Mouse (Mus musculus) central nervous system, embryonic 14 days (tissue): Measurements from ENCODE around the gene 1700024B05Rik. TPM values are rescaled to one million over a fixed set of nuclear protein-coding genes. Genes with fewer than 3 reads are reported as not detected.

Experiments
- polyA plus RNA-seq: library from polyadenylated mRNA; depleted of rRNA; stranded (reverse); fragments of >200 nt; gene quantifications from 2 replicates; pipeline ENCODE4 v1.2.3, GENCODE M21; 2012; rRNA removed

1700024B05Rik gene
- not detected in 2 replicates for polyA plus RNA-seq

GRCm38 (mm10) chr14:41943695-41944094 is at the start of gene 1700024B05Rik:
TSS of gene 1700024B05Rik (plus strand) at chr14:41943995.

DNA sequence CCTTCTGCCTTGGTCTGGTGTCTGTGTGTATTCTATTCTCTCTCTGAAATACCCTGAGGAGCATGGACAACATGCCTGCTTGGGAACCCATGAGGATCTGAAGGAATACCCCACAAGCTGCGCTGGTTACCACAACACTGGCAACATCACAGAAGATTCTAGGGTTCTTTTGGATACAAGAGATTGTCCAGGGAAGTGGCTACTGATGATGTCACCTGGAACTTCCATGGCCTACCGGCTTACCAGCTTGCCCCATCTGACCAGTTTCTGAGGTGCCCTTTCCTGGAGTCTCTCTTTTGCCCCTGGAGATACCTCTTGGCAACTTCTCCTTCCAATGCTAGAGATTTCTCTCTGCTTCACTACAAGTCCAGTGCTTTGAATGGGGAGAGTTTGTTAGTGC is 36.6 kb upstream of the 1700024B05Rik start, which contains the start of gene Gm7980:
Gm7980 (minus strand) TSS at position 101 of the 400 bp plus-strand sequence.

GRCm38 (mm10) chr14:41924649-41925048 is 19.1 kb upstream of the 1700024B05Rik start, which contains the start of gene 1700049E17Rik1:
TSS of gene 1700049E17Rik1 (plus strand) at chr14:41924949.

GRCm38 (mm10) chr14:41967827-41968226 is 24.0 kb downstream of the 1700024B05Rik start, which contains the start of gene Gm6401:
TSS of gene Gm6401 (minus strand) at chr14:41967927.

GRCm38 (mm10) chr14:41983225-41983624 is 39.4 kb downstream of the 1700024B05Rik start, which contains the start of gene Gm3543:
TSS of gene Gm3543 (minus strand) at chr14:41983325.

Other genes starting within 250 kb of the 1700024B05Rik start
- not detected in 2 replicates for gene Gm8068, start 242.1 kb upstream of the 1700024B05Rik start, polyA plus RNA-seq
- gene Gm7929, start 193.4 kb upstream of the 1700024B05Rik start, polyA plus RNA-seq = not detected in 2 replicates
- not detected in 2 replicates for gene Gm47189, start 171.6 kb upstream of the 1700024B05Rik start, polyA plus RNA-seq
- gene Gm7980, start 36.7 kb upstream of the 1700024B05Rik start, polyA plus RNA-seq = not detected in 2 replicates
- not detected in 2 replicates for gene 1700049E17Rik1, start 19.0 kb upstream of the 1700024B05Rik start, polyA plus RNA-seq
- gene Gm6401, start 23.9 kb downstream of the 1700024B05Rik start, polyA plus RNA-seq = not detected in 2 replicates
- not detected in 2 replicates for gene Gm3543, start 39.3 kb downstream of the 1700024B05Rik start, polyA plus RNA-seq
- gene Gm7951, start 173.4 kb downstream of the 1700024B05Rik start, polyA plus RNA-seq = not detected in 2 replicates
- gene Gm17027, start 218.6 kb downstream of the 1700024B05Rik start, polyA plus RNA-seq = not detected in 2 replicates
- gene Gm3573, start 246.8 kb downstream of the 1700024B05Rik start, polyA plus RNA-seq = not detected in 2 replicates